Mouse (Mus musculus): ENCODE results near the gene Srpx2. TPM values are rescaled to one million over a fixed set of nuclear protein-coding genes. Genes with fewer than 3 reads are reported as not detected.

Gene Srpx2
- polyA plus RNA-seq, 1 experiment from 2014 or later = 1.0 TPM

DNA sequence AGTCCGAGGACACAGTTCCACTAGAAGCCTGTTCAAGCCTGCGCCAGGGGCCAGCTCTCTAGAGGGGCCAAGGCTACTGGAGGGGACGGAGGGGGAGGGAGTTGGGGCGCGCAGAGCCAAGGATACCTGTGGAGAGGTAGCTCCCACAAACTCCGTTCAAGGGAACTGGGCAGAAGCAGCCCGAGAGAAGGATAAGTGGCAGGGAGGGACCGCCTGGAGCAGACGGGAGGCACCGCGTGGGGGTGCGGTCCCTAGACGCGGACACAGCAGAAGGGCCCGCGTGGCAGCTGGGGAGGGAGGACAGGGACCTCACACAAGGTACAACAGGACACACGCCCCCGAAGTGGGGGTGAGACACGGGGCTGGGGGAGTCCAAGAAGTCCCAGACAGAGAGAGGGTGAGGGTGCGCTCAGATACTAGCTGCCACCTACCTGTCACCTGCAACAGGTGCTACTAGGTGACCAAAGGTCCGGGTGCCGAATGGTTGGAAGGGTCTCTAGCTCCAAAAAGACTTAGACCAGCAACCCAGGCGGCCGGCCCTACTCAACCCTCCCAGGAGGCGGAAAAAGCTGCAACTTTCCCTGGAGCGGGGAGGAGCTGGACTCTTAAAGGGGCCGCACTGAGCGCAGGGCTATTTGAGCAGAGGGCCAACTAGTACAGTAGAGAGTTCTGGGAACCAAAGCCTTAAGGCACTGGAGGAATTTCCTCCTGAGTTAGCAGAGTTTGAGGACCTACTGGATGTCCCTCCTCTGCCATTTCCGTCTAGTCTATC, 73.2 kb downstream of the Srpx2 start, which contains the start of gene Sytl4:
Gene Sytl4, minus strand, starts transcription at position 582 of the 772 bp plus-strand sequence.
- DNase-seq (ENCODE audit: low spot score) (peak; percentile 36), ATAC-seq (ENCODE audit: low FRiP score) (peak; percentile 63; the same call in 1 of the 2 replicates)
- H3K4me3 ChIP-seq (ENCODE audit: low read depth, low read length) = peak within 1 kb of the TSS; percentile 37
- H3K4me2 ChIP-seq (replicated peaks; ENCODE audit: low read depth, low read length) = peak within 1 kb of the TSS; percentile 53
- H3K9me3 ChIP-seq (ENCODE audit: control insufficient read depth, low read length) = no peaks in the 10 kb centered on the region
- no peaks in the 10 kb centered on the region for H3K36me3 ChIP-seq (ENCODE audit: control insufficient read depth, insufficient read depth, low read length)
- no peak within 1 kb of the TSS for H3K27ac ChIP-seq (ENCODE audit: low read depth, low read length)
- no peak within 1 kb of the TSS for H3K9ac ChIP-seq (ENCODE audit: low read depth, low read length)
- WGBS = 26% methylated on average over 24 of the region's 29 CpGs
- no peaks in the 10 kb centered on the region for H3K4me1 ChIP-seq (replicated peaks; ENCODE audit: control insufficient read depth, insufficient read depth, low read length)
- H3K27me3 ChIP-seq (ENCODE audit: control insufficient read depth, insufficient read depth, low read length) = no peaks in the 10 kb centered on the region

Other genes starting within 250 kb of the Srpx2 start
- gene Pcdh19, start 219.4 kb upstream of the Srpx2 start, polyA plus RNA-seq (2014; fragmentation: Nextera tagmentation; extraction: Ambion mirVana) = 3.3 and 4.8 TPM in 2 replicates
- 1.8 and 2.6 TPM in 2 replicates for gene Tnmd, start 57.4 kb upstream of the Srpx2 start, polyA plus RNA-seq (2014; fragmentation: Nextera tagmentation; extraction: Ambion mirVana)
- 218 and 224 TPM in 2 replicates for gene Tspan6, start 10.0 kb upstream of the Srpx2 start, polyA plus RNA-seq (2014; fragmentation: Nextera tagmentation; extraction: Ambion mirVana)
- 1.8 and 2.5 TPM in 2 replicates for gene Sytl4, start 73.4 kb downstream of the Srpx2 start, polyA plus RNA-seq (2014; fragmentation: Nextera tagmentation; extraction: Ambion mirVana)
- gene Cstf2, start 150.8 kb downstream of the Srpx2 start, polyA plus RNA-seq (2014; fragmentation: Nextera tagmentation; extraction: Ambion mirVana) = 66.7 and 71.3 TPM in 2 replicates

Data from hindbrain, embryonic 11.5 days (tissue).